In the genomic region with DNA sequence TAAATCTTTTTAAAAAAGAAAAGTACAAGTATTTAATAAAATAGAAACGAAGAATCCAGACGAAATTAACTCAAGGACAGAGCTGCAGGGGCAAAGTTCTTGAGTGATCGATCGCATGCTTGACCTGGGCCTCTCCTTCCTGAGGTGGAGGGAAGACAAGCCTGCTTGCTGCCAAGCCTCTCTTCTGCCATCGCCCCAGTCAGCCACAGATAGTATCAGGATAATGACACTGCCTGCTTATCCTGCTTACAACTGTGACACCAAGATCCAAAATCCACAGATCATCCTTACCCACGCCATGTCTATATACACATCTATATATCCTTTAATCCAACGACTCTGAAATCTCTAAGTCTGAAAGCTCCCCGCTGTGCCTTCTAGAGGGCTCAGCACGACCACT, we compare ENCODE assay signal across 21 mouse cellular contexts.
"Had no signal": no experiment of that assay in that cellular context is flagged by ENCODE, and none has a peak within 500 bp of the region (broad histone marks: within the 10 kb centered on the region; RNA-seq: fewer than 3 reads in every experiment).

No protein-coding gene starts in this region.

- H3K4me2 ChIP-seq: intestine, embryonic 15.5 days; kidney, embryonic 15.5 days; limb, embryonic 12.5 days; limb, embryonic 15.5 days; neural tube, embryonic 13.5 days; stomach, embryonic 15.5 days had no signal

- H3K9me3 ChIP-seq: intestine, embryonic 15.5 days; kidney, embryonic 15.5 days; limb, embryonic 12.5 days; limb, embryonic 15.5 days; megakaryocyte, embryonic 14.5 days; midbrain, embryonic 10.5 days; neural tube, embryonic 13.5 days; stomach, embryonic 15.5 days had no signal

- H3K4me1 ChIP-seq: intestine, embryonic 15.5 days; kidney, embryonic 15.5 days; midbrain, embryonic 10.5 days; stomach, embryonic 15.5 days had no signal

- DNase-seq: kidney, adult 11 months; kidney, adult 8-10 months; kidney, postnatal 10 days; kidney, postnatal 36 days; layer of hippocampus, postnatal 36 days; left cerebral cortex, postnatal 4 days; lung, adult 2 months; midbrain, embryonic 14.5 days; right cerebral cortex, adult 18-20 months; right cerebral cortex, postnatal 25 days; spleen, adult 18-20 months; thymus, postnatal 25 days had no signal

- H3K27me3 ChIP-seq: intestine, embryonic 15.5 days; kidney, embryonic 15.5 days; limb, embryonic 12.5 days; limb, embryonic 15.5 days; neural tube, embryonic 13.5 days; stomach, embryonic 15.5 days had no signal

- H3K36me3 ChIP-seq: intestine, embryonic 15.5 days; kidney, embryonic 15.5 days; limb, embryonic 12.5 days; limb, embryonic 15.5 days; midbrain, embryonic 10.5 days; neural tube, embryonic 13.5 days; stomach, embryonic 15.5 days had no signal

- ATAC-seq: intestine, embryonic 15.5 days had no signal

- H3K4me3 ChIP-seq: intestine, embryonic 15.5 days; kidney, embryonic 15.5 days; left cerebral cortex, adult 2 months; limb, embryonic 12.5 days; limb, embryonic 15.5 days; megakaryocyte, embryonic 14.5 days; midbrain, embryonic 10.5 days; neural tube, embryonic 13.5 days; stomach, embryonic 15.5 days had no signal

- H3K9ac ChIP-seq: intestine, embryonic 15.5 days; kidney, embryonic 15.5 days; limb, embryonic 12.5 days; limb, embryonic 15.5 days; neural tube, embryonic 13.5 days; stomach, embryonic 15.5 days had no signal

- H3K27ac ChIP-seq: intestine, embryonic 15.5 days; kidney, embryonic 15.5 days; limb, embryonic 12.5 days; limb, embryonic 15.5 days; midbrain, embryonic 10.5 days; stomach, embryonic 15.5 days had no signal
